Mouse (Mus musculus) liver, embryonic 16.5 days (tissue): ENCODE results near the gene Fgf15. TPM values are rescaled to one million over a fixed set of nuclear protein-coding genes. Genes with fewer than 3 reads are reported as not detected.

ENCODE experiments used
- ATAC-seq: fragments of 200-750 bp; cut with Nextera tagmentation; 2 replicates; pipeline ENCODE4 v1.8.0; 2017; ENCODE audit warnings: low read depth, mild to moderate bottlenecking, moderate number of reproducible peaks, moderate library complexity
- H3K27ac ChIP-seq: fragments of 300-500 bp; sonication (generic); 2 replicates; pipeline ENCODE4 v1.5.1; 2014; ENCODE audit warnings: mild to moderate bottlenecking, low read length
- H3K27me3 ChIP-seq: fragments of 300-500 bp; sonication (generic); 2 replicates; pipeline ENCODE4 v1.6.1; 2014; ENCODE audit warnings: low read depth, low read length, mixed read lengths; ENCODE audit not compliant: control insufficient read depth, insufficient read depth
- H3K36me3 ChIP-seq: fragments of 300-500 bp; sonication (generic); 2 replicates; pipeline ENCODE4 v1.6.1; 2014; ENCODE audit warnings: mild to moderate bottlenecking; ENCODE audit not compliant: control insufficient read depth, insufficient read depth
- H3K4me1 ChIP-seq: fragments of 300-500 bp; sonication (generic); 2 replicates; pipeline ENCODE4 v1.6.1; 2014; ENCODE audit warnings: low read depth, low read length, mixed read lengths; ENCODE audit not compliant: control insufficient read depth
- H3K4me2 ChIP-seq: fragments of 300-500 bp; sonication (generic); 2 replicates; pipeline ENCODE4 v1.6.1; 2014; ENCODE audit warnings: low read depth, low read length, mixed read lengths
- H3K4me3 ChIP-seq: fragments of 300-500 bp; sonication (generic); 2 replicates; pipeline ENCODE4 v1.5.1; 2014; ENCODE audit warnings: low read depth, mild to moderate bottlenecking, low read length
- H3K9ac ChIP-seq: fragments of 300-500 bp; sonication (generic); 2 replicates; pipeline ENCODE4 v1.6.1; 2014; ENCODE audit warnings: low read depth, low read length
- H3K9me3 ChIP-seq: fragments of 300-500 bp; sonication (generic); replicated peaks from 2 replicates; pipeline ENCODE4 v1.6.1; 2016; ENCODE audit warnings: low read length; ENCODE audit not compliant: control insufficient read depth
- WGBS: fragments of 180-500 bp; shearing (Covaris S2); extraction: QIAGEN DNeasy Blood & Tissue Kit; methylation state at CpG from one replicate; pipeline ENCODE4 v1.1.7; 2014; ENCODE audit not compliant: insufficient replicate concordance; 5-methylcytosine and 5-hydroxymethylcytosine counted together
- polyA plus RNA-seq: library from polyadenylated mRNA; unstranded; fragments of >200 nt; fragmentation: Nextera tagmentation; extraction: Ambion mirVana; gene quantifications from 2 replicates; pipeline ENCODE4 v1.2.1, GENCODE M21; 2015

Fgf15 gene
- polyA plus RNA-seq, 1 experiment from 2014 or later, result not detected

DNA sequence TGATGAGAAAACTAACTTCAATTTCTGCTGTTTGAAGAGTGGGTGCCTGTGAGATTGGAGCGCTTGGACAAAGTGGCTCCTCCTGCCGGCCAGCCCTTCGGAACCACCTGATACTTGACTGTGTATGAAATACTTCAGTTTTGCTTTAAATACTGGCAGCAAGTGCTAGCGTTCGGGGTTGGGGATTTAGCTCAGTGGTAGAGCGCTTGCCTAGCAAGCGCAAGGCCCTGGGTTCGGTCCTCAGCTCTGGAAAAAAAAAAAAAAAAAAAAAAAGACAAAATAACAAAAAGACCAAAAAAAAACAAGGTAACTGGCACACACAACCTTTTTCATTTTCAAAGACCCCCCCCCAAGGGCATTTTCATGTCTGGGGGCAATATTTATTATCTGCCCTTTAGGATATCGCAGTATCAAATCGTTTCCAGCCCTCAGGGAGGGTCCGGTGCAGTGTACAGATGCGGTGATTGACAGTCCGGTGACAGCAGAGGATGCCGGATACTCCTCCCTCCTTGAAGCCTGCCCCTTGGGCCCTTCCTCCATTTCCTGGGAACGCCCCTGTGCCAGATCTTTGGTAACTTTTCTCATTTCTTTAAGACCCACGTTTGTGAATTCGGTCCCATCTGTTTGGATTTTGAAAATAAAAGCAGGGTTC lies 18.1 kb downstream of the Fgf15 start:
- peaks cover 13% of the 10 kb centered on the region for H3K4me1 ChIP-seq
- H3K4me2 ChIP-seq, result peak overlapping the region; percentile 93
- H3K27me3 ChIP-seq, result peaks cover 4% of the 10 kb centered on the region
- H3K27ac ChIP-seq, result peak overlapping the region; percentile 33; the same call in 1 of the 2 replicates
- H3K9me3 ChIP-seq, result no peaks in the 10 kb centered on the region
- H3K36me3 ChIP-seq, result no peaks in the 10 kb centered on the region; the same call in none of the 2 replicates
- 6% methylated on average over 17 of the region's 17 CpGs for WGBS
- ATAC-seq, result peak; percentile 86
- peak overlapping the region; percentile 94 for H3K4me3 ChIP-seq
- H3K9ac ChIP-seq, result peak overlapping the region; percentile 85

DNA sequence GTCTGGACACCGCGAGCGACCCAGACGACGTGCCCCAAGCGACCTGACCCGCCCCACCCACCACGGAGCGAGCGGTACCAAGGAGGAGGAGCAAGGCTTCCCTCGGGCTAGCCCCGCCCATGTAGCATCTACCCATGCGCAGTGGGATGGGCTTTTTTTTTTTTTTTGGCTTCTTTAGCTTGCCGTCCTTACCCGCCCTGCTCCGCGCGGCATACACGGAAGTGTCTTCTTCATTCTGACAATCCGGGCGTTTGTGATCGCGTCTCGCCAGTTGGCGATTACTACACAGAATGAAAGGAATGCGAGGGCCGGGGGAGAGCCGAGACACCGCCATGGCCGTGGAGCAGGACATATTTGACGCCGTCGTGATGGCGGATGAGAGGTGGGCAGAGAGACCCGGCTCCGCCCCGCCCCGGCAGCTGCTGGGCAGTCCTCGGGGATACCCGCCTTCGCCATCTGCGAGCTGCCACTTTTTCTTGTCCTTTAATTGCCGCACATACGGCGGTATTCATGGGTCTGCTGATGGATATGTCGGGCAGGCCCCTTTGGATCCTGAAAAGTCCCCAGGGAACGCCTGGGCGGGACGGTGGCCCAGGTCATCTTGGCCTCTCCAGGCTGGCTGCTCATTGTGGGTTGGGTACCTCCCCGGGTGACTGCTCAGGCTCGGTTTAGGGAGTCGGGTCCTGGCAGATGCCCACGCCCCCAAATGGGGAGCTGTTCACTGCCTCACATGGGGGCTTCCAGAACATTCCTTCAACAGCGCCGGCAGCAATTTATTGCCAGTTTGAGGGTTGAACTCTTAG lies 18.8 kb downstream of the Fgf15 start, which contains the start of gene LTO1:
Gene LTO1, plus strand, starts transcription at position 153 of the 803 bp plus-strand sequence.
- Histone ChIP-seq H3K9me3 (no peaks in the 10 kb centered on the region), H3K27ac (peak within 1 kb of the TSS; percentile 33; the same call in 1 of the 2 replicates), H3K4me1 (peaks cover 13% of the 10 kb centered on the region), H3K27me3 (no peaks in the 10 kb centered on the region), H3K9ac (peak within 1 kb of the TSS; percentile 85), H3K4me3 (peak within 1 kb of the TSS; percentile 94), H3K4me2 (peak within 1 kb of the TSS; percentile 93), H3K36me3 (no peaks in the 10 kb centered on the region; the same call in none of the 2 replicates)
- under 1% methylated on average over 55 of the region's 55 CpGs for WGBS
- peak; percentile 94 for ATAC-seq

DNA sequence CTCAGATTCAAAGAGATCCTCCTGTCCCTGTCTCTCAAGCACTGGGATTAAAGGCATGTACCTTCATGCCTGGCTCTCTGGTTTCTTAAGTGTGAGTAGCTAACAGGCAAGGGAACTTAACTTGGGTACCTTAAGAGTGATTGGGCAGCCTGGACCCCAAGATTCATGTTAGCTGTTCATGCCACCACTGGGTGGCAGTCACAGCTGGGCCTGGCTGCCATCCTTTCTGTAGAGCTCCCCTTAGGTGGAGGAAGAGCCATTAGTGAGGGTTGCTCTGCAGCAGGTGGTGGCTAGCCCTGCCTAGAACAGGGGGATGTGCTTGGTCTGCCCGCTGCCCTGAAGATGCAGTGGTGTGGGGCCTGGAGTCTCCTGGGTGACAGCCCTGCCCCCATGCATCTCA lies 22.5 kb downstream of the Fgf15 start:
- H3K27me3 ChIP-seq, result no peaks in the 10 kb centered on the region
- no peak for ATAC-seq
- no peak overlapping the region for H3K9ac ChIP-seq
- no peak overlapping the region for H3K4me2 ChIP-seq
- peaks cover 13% of the 10 kb centered on the region for H3K4me1 ChIP-seq
- no peaks in the 10 kb centered on the region for H3K9me3 ChIP-seq
- no peaks in the 10 kb centered on the region; the same call in none of the 2 replicates for H3K36me3 ChIP-seq
- no peak overlapping the region for H3K27ac ChIP-seq
- no peak overlapping the region for H3K4me3 ChIP-seq
- 79% methylated on average over 1 of the region's 1 CpGs for WGBS

DNA sequence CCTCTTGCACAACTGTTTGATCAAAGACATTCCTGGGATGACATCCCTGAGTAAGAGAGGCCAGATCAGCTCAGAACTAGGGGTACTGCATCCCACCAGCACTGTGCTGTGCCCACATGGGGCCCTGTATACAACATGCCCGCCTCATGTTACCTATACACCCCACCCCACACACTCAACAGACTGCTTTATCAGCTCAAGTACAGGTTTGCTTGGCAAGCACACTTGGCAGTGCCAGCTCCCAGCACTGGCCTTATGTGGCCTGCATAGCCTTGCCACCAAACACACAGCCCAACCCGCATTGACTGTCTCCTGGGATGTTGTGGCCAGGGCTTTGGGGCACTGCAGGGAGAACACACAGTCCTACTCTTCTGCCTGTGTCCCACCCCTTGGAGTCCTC lies 31.3 kb downstream of the Fgf15 start:
- 0 out of 2 replicates have a peak, but pooled peaks have one; percentile 12 for ATAC-seq
- Histone ChIP-seq H3K36me3 (no peaks in the 10 kb centered on the region), H3K4me3 (no peak overlapping the region), H3K27me3 (no peaks in the 10 kb centered on the region), H3K4me2 (no peak overlapping the region), H3K27ac (no peak overlapping the region), H3K9ac (no peak overlapping the region), H3K4me1 (no peaks in the 10 kb centered on the region; the same call in 1 of the 2 replicates), H3K9me3 (no peaks in the 10 kb centered on the region)
- 59% methylated on average over 2 of the region's 2 CpGs for WGBS

DNA sequence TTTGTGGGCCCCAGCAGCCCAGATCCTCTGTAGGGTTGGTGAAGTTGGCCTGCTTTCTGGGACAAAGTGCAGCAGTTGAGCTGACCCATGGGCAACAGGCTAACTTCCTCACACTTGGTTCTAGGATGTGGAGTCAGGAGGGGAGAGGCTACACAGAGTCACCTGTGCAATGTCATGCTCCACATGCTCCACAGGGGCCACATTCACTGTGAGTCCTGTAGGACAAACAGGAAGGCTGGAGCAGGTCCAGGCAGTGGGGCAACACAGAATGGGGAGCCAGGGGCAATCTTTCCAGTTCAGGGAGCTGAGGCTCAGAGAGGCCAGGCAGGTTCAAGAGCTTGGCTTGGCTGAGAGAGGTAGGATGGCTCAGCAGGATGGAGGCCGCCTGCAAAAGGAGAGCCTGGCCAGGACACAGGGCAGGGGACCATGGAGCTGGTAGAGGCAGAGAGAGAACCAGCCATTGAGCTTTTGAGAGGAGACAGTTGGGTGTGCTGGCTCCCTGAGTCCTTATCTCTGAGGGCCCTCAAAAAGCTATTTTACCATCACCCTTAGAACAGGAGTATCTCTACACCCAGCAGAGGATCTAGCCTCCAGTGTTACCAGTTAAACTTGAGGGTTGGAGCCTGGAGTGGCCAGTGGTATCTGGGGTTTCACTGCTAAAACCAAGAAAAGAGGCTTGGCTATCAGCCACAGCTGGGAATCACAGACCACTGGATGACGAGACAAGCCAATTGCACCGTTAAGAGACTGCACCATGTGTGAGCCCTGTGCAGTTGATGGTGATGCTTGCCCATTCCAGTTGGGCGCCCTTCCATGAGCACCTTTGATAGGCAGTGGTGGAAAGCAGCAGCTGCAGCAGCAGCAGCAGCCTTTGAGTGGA lies 31.9 kb downstream of the Fgf15 start:
- Histone ChIP-seq H3K9ac (no peak overlapping the region), H3K9me3 (no peaks in the 10 kb centered on the region), H3K27me3 (no peaks in the 10 kb centered on the region), H3K4me3 (no peak overlapping the region), H3K4me1 (no peaks in the 10 kb centered on the region; the same call in 1 of the 2 replicates), H3K36me3 (no peaks in the 10 kb centered on the region), H3K27ac (no peak overlapping the region), H3K4me2 (no peak overlapping the region)
- WGBS, result 44% methylated on average over 4 of the region's 4 CpGs
- 0 out of 2 replicates have a peak, but pooled peaks have one; percentile 13 for ATAC-seq

DNA sequence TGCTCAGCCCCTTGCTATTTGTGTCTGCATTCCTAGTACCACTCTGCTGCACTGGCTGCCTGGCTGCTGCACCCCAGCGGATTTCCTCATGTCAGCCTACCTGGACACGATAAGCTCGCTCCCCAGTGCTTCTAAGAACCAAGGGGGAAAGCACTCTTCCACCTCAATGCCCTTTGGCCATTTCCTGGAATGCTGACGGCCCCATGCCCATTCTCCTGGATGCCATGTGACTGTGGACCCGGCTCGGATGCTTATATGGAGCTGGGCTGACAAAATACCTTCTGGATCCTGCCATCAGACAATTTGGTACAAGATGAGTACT lies 32.5 kb downstream of the Fgf15 start:
- no peak overlapping the region for H3K4me3 ChIP-seq
- no peaks in the 10 kb centered on the region for H3K27me3 ChIP-seq
- no peaks in the 10 kb centered on the region for H3K9me3 ChIP-seq
- no peaks in the 10 kb centered on the region; the same call in 1 of the 2 replicates for H3K4me1 ChIP-seq
- no peak overlapping the region for H3K27ac ChIP-seq
- no peak overlapping the region for H3K4me2 ChIP-seq
- 67% methylated on average over 6 of the region's 6 CpGs for WGBS
- H3K36me3 ChIP-seq, result no peaks in the 10 kb centered on the region
- no peak for ATAC-seq
- no peak overlapping the region for H3K9ac ChIP-seq

DNA sequence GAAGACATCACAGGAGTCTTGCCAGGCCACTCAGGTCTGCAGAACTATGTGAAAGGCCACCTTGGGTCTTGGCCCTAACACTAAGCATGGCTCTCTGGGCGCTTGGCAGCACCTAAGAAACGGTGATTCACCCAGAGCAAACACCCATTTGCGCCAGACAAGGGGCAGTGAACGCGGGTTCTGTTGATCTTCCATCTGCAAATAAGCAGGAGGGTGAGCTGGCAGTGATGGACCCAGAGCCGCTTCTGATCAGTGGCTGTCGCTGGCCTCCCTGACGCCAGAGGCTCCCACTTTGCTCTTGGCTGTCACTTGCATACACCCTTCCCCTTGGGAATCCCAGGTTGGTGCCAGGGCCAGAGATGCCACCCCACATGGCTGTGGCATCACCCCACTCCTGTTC lies 33.2 kb downstream of the Fgf15 start:
- no peaks in the 10 kb centered on the region; the same call in 1 of the 2 replicates for H3K4me1 ChIP-seq
- H3K9ac ChIP-seq, result no peak overlapping the region
- H3K9me3 ChIP-seq, result no peaks in the 10 kb centered on the region
- ATAC-seq, result no peak
- no peaks in the 10 kb centered on the region for H3K27me3 ChIP-seq
- no peak overlapping the region for H3K4me3 ChIP-seq
- H3K36me3 ChIP-seq, result no peaks in the 10 kb centered on the region; the same call in 1 of the 2 replicates
- 75% methylated on average over 8 of the region's 8 CpGs for WGBS
- H3K4me2 ChIP-seq, result no peak overlapping the region
- no peak overlapping the region for H3K27ac ChIP-seq

DNA sequence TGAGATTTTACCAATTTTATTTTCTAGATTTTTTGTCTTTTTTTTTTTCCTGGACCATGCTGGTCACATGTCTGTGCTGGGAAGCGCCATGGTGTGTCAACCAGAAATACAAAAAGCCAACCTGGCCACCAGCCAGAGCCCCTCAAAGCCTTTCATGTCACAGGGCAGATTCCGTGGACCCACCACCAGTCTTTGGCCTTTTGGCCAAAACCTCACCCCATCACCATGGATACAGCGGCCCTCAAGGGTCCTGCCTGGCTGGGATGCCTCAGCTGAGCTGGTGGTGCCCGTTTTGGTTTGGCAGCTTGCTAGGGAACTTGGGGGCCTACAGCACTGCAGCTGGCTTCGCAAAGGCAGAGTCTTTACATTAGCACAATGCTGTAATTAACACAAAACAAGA lies 33.6 kb downstream of the Fgf15 start:
- Histone ChIP-seq H3K36me3 (no peaks in the 10 kb centered on the region; the same call in 1 of the 2 replicates), H3K27me3 (no peaks in the 10 kb centered on the region), H3K9me3 (no peaks in the 10 kb centered on the region), H3K9ac (no peak overlapping the region), H3K4me1 (no peaks in the 10 kb centered on the region; the same call in 1 of the 2 replicates), H3K4me2 (no peak overlapping the region), H3K4me3 (no peak overlapping the region), H3K27ac (no peak overlapping the region)
- no peak for ATAC-seq
- 75% methylated on average over 5 of the region's 5 CpGs for WGBS
